Mouse (Mus musculus) limb, embryonic 14.5 days (tissue): ENCODE data around the gene She. TPM values are rescaled to one million over a fixed set of nuclear protein-coding genes. Genes with fewer than 3 reads are reported as not detected.

Source experiments
- ATAC-seq: fragments of 200-750 bp; cut with Nextera tagmentation; 2 replicates; pipeline ENCODE4 v1.8.0; 2017; ENCODE audit warnings: low read depth, moderate number of reproducible peaks, moderate TSS enrichment; ENCODE audit not compliant: low FRiP score
- DNase-seq: peaks from one replicate; pipeline ENCODE4 v3.0.0-alpha.2; 2015; ENCODE audit warnings: low spot score
- H3K27ac ChIP-seq: fragments of 300-500 bp; sonication (generic); replicated peaks from 2 replicates; pipeline ENCODE4 v1.5.1; 2014; ENCODE audit warnings: low read depth, mild to moderate bottlenecking, low read length, moderate library complexity, mixed read lengths
- H3K27me3 ChIP-seq: fragments of 300-500 bp; sonication (generic); 2 replicates; pipeline ENCODE4 v1.6.1; 2014; ENCODE audit warnings: low read length, mixed read lengths; ENCODE audit not compliant: control insufficient read depth, insufficient read depth
- H3K36me3 ChIP-seq: fragments of 300-500 bp; sonication (generic); 2 replicates; pipeline ENCODE4 v1.6.1; 2014; ENCODE audit warnings: mild to moderate bottlenecking, low read length, moderate library complexity, mixed read lengths; ENCODE audit not compliant: control insufficient read depth, insufficient read depth
- H3K4me1 ChIP-seq: fragments of 300-500 bp; sonication (generic); 2 replicates; pipeline ENCODE4 v1.6.1; 2014; ENCODE audit warnings: antibody characterized with exemption, low read length, mixed read lengths; ENCODE audit not compliant: control insufficient read depth, insufficient read depth
- H3K4me2 ChIP-seq: fragments of 300-500 bp; sonication (generic); replicated peaks from 2 replicates; pipeline ENCODE4 v1.6.1; 2014; ENCODE audit warnings: low read depth, mild to moderate bottlenecking, low read length, moderate library complexity; ENCODE audit not compliant: severe bottlenecking
- H3K4me3 ChIP-seq: fragments of 300-500 bp; sonication (generic); replicated peaks from 2 replicates; pipeline ENCODE4 v1.5.1; 2014; ENCODE audit warnings: low read length
- H3K9ac ChIP-seq: fragments of 300-500 bp; sonication (generic); 2 replicates; pipeline ENCODE4 v1.6.1; 2014; ENCODE audit warnings: mild to moderate bottlenecking, low read depth, low read length, moderate library complexity; ENCODE audit not compliant: severe bottlenecking
- H3K9me3 ChIP-seq: fragments of 300-500 bp; sonication (generic); 2 replicates; pipeline ENCODE4 v1.6.1; 2016; ENCODE audit warnings: low read length; ENCODE audit not compliant: control insufficient read depth
- POLR2A ChIP-seq: fragments of 200-500 bp; IDR thresholded peaks from 2 replicates; pipeline ENCODE4 v1.8.0; 2012; ENCODE audit warnings: inconsistent platforms, mild to moderate bottlenecking, moderate library complexity, borderline replicate concordance; ENCODE audit not compliant: insufficient read depth, insufficient read length; ENCODE audit errors: extremely low read depth
- WGBS: fragments of 180-500 bp; shearing (Covaris S2); extraction: QIAGEN DNeasy Blood & Tissue Kit; methylation state at CpG from one replicate; pipeline ENCODE4 v1.1.7; 2014; 5-methylcytosine and 5-hydroxymethylcytosine counted together
- polyA plus RNA-seq, 2 experiments: library from polyadenylated mRNA; depleted of rRNA in 1 of 2; stranded (reverse) in 1 of 2; unstranded in 1 of 2; fragments of >200 nt; fragmentation: Nextera tagmentation in 1 of 2; extraction: Ambion mirVana in 1 of 2; gene quantifications; 2 replicates each; pipeline versions ENCODE4 v1.2.1 to v1.2.3; 2012 to 2014

She gene
- polyA plus RNA-seq, 2 experiments, result 2.9 to 4.7 TPM

DNA sequence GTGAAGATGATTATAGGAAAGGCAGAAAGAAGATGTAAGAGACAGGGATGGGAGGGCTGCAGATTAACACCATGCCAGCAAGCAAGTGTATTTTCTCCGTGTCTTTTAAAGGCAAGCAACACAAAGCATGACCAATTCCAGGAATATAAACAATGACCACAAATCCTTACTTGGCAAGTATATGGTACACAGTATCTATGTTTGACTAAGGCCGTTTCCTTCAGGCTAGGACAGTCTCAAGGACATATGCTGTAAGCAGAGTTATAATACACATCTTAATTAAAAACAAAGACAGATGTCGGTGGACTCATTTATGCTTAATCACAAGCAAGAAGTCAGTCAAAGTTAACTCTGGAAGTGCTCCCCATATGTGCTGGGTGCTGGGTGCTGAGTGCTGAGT is 12.6 kb upstream of the She start:
- no peak overlapping the region for H3K9ac ChIP-seq
- no peak for ATAC-seq
- H3K36me3 ChIP-seq, result no peaks in the 10 kb centered on the region
- H3K27me3 ChIP-seq, result no peaks in the 10 kb centered on the region
- DNase-seq, result no peak
- no peak overlapping the region for H3K4me2 ChIP-seq
- 70% methylated on average over 3 of the region's 3 CpGs for whole genome bisulfite sequencing
- H3K9me3 ChIP-seq, result no peaks in the 10 kb centered on the region
- no peak for TF ChIP-seq POLR2A
- no peak overlapping the region for H3K27ac ChIP-seq
- H3K4me1 ChIP-seq, result no peaks in the 10 kb centered on the region
- H3K4me3 ChIP-seq, result no peak overlapping the region

DNA sequence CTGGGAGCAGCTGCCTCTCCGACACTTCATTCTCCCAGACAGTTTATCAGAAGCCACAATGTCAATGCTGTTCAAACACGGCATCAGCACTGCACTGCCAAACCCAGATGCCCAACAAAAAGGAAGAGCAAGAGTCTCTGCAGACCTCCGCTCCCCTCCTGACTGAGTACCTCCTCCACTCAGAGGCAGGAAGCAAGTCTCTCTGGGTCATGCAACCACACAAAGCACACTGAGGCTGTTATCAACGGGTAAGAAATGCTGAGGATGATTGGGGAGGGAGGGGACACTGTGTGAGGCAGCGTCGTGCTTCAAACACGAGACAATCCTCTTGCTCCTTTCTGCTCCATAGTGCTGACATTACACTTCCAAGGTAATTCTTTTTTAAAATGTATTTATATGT is 11.3 kb upstream of the She start:
- H3K36me3 ChIP-seq, result no peaks in the 10 kb centered on the region
- no peak for TF ChIP-seq POLR2A
- no peaks in the 10 kb centered on the region for H3K27me3 ChIP-seq
- H3K4me3 ChIP-seq, result no peak overlapping the region
- no peak overlapping the region for H3K9ac ChIP-seq
- H3K4me1 ChIP-seq, result no peaks in the 10 kb centered on the region
- DNase-seq (no peak), ATAC-seq (no peak)
- H3K27ac ChIP-seq, result no peak overlapping the region
- no peak overlapping the region for H3K4me2 ChIP-seq
- 69% methylated on average over 7 of the region's 7 CpGs for WGBS
- no peaks in the 10 kb centered on the region for H3K9me3 ChIP-seq

GRCm38 (mm10) chr3:89820311-89821095 is 10.7 kb upstream of the She start:
- no peak overlapping the region for H3K27ac ChIP-seq
- WGBS, result 84% methylated on average over 12 of the region's 12 CpGs
- no peak for TF ChIP-seq POLR2A
- H3K36me3 ChIP-seq, result no peaks in the 10 kb centered on the region
- H3K9me3 ChIP-seq, result no peaks in the 10 kb centered on the region
- H3K27me3 ChIP-seq, result no peaks in the 10 kb centered on the region
- ATAC-seq (no peak), DNase-seq (no peak)
- no peaks in the 10 kb centered on the region for H3K4me1 ChIP-seq
- H3K4me3 ChIP-seq, result no peak overlapping the region
- no peak overlapping the region for H3K9ac ChIP-seq
- no peak overlapping the region for H3K4me2 ChIP-seq

DNA sequence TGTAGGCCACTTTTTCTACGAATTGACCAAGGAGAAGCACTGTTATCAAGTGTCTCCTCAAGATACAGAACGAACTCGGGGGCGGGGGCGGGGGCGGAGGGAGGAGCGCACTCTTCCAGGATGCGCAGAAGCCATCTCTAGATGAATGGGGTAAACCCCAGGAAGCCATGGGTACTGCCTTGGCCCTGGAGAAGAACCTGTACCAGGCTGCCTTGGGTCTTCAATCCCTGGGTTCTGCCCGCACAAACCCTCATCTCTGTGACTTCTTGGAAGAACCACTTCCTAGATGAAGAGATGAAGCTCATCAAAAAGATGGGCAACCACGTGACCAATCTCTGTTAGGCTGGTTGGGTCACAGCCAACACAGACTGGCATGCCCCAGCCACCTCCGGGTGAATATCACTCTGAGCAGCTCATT is 10.1 kb upstream of the She start:
- Histone ChIP-seq H3K4me2 (no peak overlapping the region), H3K36me3 (no peaks in the 10 kb centered on the region), H3K27ac (no peak overlapping the region), H3K9me3 (no peaks in the 10 kb centered on the region), H3K4me1 (no peaks in the 10 kb centered on the region), H3K9ac (no peak overlapping the region), H3K27me3 (no peaks in the 10 kb centered on the region), H3K4me3 (no peak overlapping the region)
- DNase-seq (no peak), ATAC-seq (no peak)
- whole genome bisulfite sequencing, result 84% methylated on average over 11 of the region's 11 CpGs
- no peak for TF ChIP-seq POLR2A

GRCm38 (mm10) chr3:89821548-89822480 is 9.4 kb upstream of the She start:
- H3K27ac ChIP-seq, result no peak overlapping the region
- H3K4me1 ChIP-seq, result no peaks in the 10 kb centered on the region
- no peaks in the 10 kb centered on the region for H3K27me3 ChIP-seq
- no peak overlapping the region for H3K4me2 ChIP-seq
- H3K36me3 ChIP-seq, result no peaks in the 10 kb centered on the region
- 68% methylated on average over 10 of the region's 10 CpGs for WGBS
- H3K9ac ChIP-seq, result no peak overlapping the region
- ATAC-seq (no peak), DNase-seq (no peak)
- H3K9me3 ChIP-seq, result no peaks in the 10 kb centered on the region
- no peak overlapping the region for H3K4me3 ChIP-seq
- TF ChIP-seq POLR2A, result no peak
